Mouse (Mus musculus) limb, embryonic 14.5 days (tissue): ENCODE results near the gene Lcor. TPM values are rescaled to one million over a fixed set of nuclear protein-coding genes. Genes with fewer than 3 reads are reported as not detected.

Experiments used
- ATAC-seq: fragments of 200-750 bp; cut with Nextera tagmentation; 2 replicates; pipeline ENCODE4 v1.8.0; 2017; ENCODE audit warnings: low read depth, moderate number of reproducible peaks, moderate TSS enrichment; ENCODE audit not compliant: low FRiP score
- DNase-seq: peaks from one replicate; pipeline ENCODE4 v3.0.0-alpha.2; 2015; ENCODE audit warnings: low spot score
- H3K27ac ChIP-seq: fragments of 300-500 bp; sonication (generic); replicated peaks from 2 replicates; pipeline ENCODE4 v1.5.1; 2014; ENCODE audit warnings: low read depth, mild to moderate bottlenecking, low read length, moderate library complexity, mixed read lengths
- H3K27me3 ChIP-seq: fragments of 300-500 bp; sonication (generic); 2 replicates; pipeline ENCODE4 v1.6.1; 2014; ENCODE audit warnings: low read length, mixed read lengths; ENCODE audit not compliant: control insufficient read depth, insufficient read depth
- H3K36me3 ChIP-seq: fragments of 300-500 bp; sonication (generic); 2 replicates; pipeline ENCODE4 v1.6.1; 2014; ENCODE audit warnings: mild to moderate bottlenecking, low read length, moderate library complexity, mixed read lengths; ENCODE audit not compliant: control insufficient read depth, insufficient read depth
- H3K4me1 ChIP-seq: fragments of 300-500 bp; sonication (generic); 2 replicates; pipeline ENCODE4 v1.6.1; 2014; ENCODE audit warnings: antibody characterized with exemption, low read length, mixed read lengths; ENCODE audit not compliant: control insufficient read depth, insufficient read depth
- H3K4me2 ChIP-seq: fragments of 300-500 bp; sonication (generic); replicated peaks from 2 replicates; pipeline ENCODE4 v1.6.1; 2014; ENCODE audit warnings: low read depth, mild to moderate bottlenecking, low read length, moderate library complexity; ENCODE audit not compliant: severe bottlenecking
- H3K4me3 ChIP-seq: fragments of 300-500 bp; sonication (generic); replicated peaks from 2 replicates; pipeline ENCODE4 v1.5.1; 2014; ENCODE audit warnings: low read length
- H3K9ac ChIP-seq: fragments of 300-500 bp; sonication (generic); 2 replicates; pipeline ENCODE4 v1.6.1; 2014; ENCODE audit warnings: mild to moderate bottlenecking, low read depth, low read length, moderate library complexity; ENCODE audit not compliant: severe bottlenecking
- H3K9me3 ChIP-seq: fragments of 300-500 bp; sonication (generic); 2 replicates; pipeline ENCODE4 v1.6.1; 2016; ENCODE audit warnings: low read length; ENCODE audit not compliant: control insufficient read depth
- POLR2A ChIP-seq: fragments of 200-500 bp; IDR thresholded peaks from 2 replicates; pipeline ENCODE4 v1.8.0; 2012; ENCODE audit warnings: inconsistent platforms, mild to moderate bottlenecking, moderate library complexity, borderline replicate concordance; ENCODE audit not compliant: insufficient read depth, insufficient read length; ENCODE audit errors: extremely low read depth
- WGBS: fragments of 180-500 bp; shearing (Covaris S2); extraction: QIAGEN DNeasy Blood & Tissue Kit; methylation state at CpG from one replicate; pipeline ENCODE4 v1.1.7; 2014; 5-methylcytosine and 5-hydroxymethylcytosine counted together
- polyA plus RNA-seq, 2 experiments: library from polyadenylated mRNA; depleted of rRNA in 1 of 2; stranded (reverse) in 1 of 2; unstranded in 1 of 2; fragments of >200 nt; fragmentation: Nextera tagmentation in 1 of 2; extraction: Ambion mirVana in 1 of 2; gene quantifications; 2 replicates each; pipeline versions ENCODE4 v1.2.1 to v1.2.3; 2012 to 2014

Gene Lcor
- polyA plus RNA-seq, 2 experiments, result 2.8 to 9.5 TPM

GRCm38 (mm10) chr19:41507872-41508271, 25.4 kb downstream of the Lcor start:
- no peak for ATAC-seq
- no peaks in the 10 kb centered on the region for H3K4me1 ChIP-seq
- 95% methylated on average over 8 of the region's 8 CpGs for WGBS

GRCm38 (mm10) chr19:41514836-41515235, 32.4 kb downstream of the Lcor start:
- Histone ChIP-seq H3K9me3 (no peaks in the 10 kb centered on the region), H3K9ac (no peak overlapping the region), H3K4me1 (no peaks in the 10 kb centered on the region), H3K4me2 (no peak overlapping the region), H3K4me3 (no peak overlapping the region), H3K27me3 (no peaks in the 10 kb centered on the region), H3K27ac (no peak overlapping the region), H3K36me3 (no peaks in the 10 kb centered on the region)
- WGBS, result 100% methylated on average over 1 of the region's 1 CpGs
- ATAC-seq (no peak), DNase-seq (no peak)
- no peak for TF ChIP-seq POLR2A

More at GRCm38 (mm10) chr19:41507872-41508271, 25.4 kb downstream of the Lcor start:
- Histone ChIP-seq H3K4me3 (no peak overlapping the region), H3K36me3 (no peaks in the 10 kb centered on the region), H3K4me2 (no peak overlapping the region), H3K27ac (no peak overlapping the region), H3K9me3 (no peaks in the 10 kb centered on the region), H3K27me3 (no peaks in the 10 kb centered on the region), H3K9ac (no peak overlapping the region)
- no peak for TF ChIP-seq POLR2A
- DNase-seq, result no peak

- ATAC-seq (no peak), DNase-seq (no peak)
- Histone ChIP-seq H3K27me3 (no peaks in the 10 kb centered on the region), H3K4me3 (no peak overlapping the region), H3K27ac (no peak overlapping the region), H3K36me3 (no peaks in the 10 kb centered on the region), H3K9me3 (no peaks in the 10 kb centered on the region), H3K4me2 (no peak overlapping the region), H3K9ac (no peak overlapping the region), H3K4me1 (no peaks in the 10 kb centered on the region)
- TF ChIP-seq POLR2A, result no peak
- WGBS, result 82% methylated on average over 1 of the region's 1 CpGs
Observed at GRCm38 (mm10) chr19:41515549-41515948, 33.1 kb downstream of the Lcor start.

- ATAC-seq, result no peak
- no peak for TF ChIP-seq POLR2A
- 94% methylated on average over 3 of the region's 3 CpGs for WGBS
Observed at GRCm38 (mm10) chr19:41517006-41517405, 34.6 kb downstream of the Lcor start.

GRCm38 (mm10) chr19:41519121-41519520, 36.7 kb downstream of the Lcor start:
- Histone ChIP-seq H3K4me3 (no peak overlapping the region), H3K4me1 (no peaks in the 10 kb centered on the region; the same call in 1 of the 2 replicates), H3K27me3 (no peaks in the 10 kb centered on the region), H3K9ac (no peak overlapping the region), H3K36me3 (no peaks in the 10 kb centered on the region), H3K9me3 (no peaks in the 10 kb centered on the region), H3K4me2 (no peak overlapping the region), H3K27ac (no peak overlapping the region)
- DNase-seq (no peak), ATAC-seq (no peak)
- TF ChIP-seq POLR2A, result no peak
- 72% methylated on average over 6 of the region's 6 CpGs for WGBS

More at GRCm38 (mm10) chr19:41517006-41517405, 34.6 kb downstream of the Lcor start:
- Histone ChIP-seq H3K4me2 (no peak overlapping the region), H3K4me3 (no peak overlapping the region), H3K9me3 (no peaks in the 10 kb centered on the region), H3K36me3 (no peaks in the 10 kb centered on the region), H3K9ac (no peak overlapping the region), H3K27me3 (no peaks in the 10 kb centered on the region), H3K27ac (no peak overlapping the region), H3K4me1 (no peaks in the 10 kb centered on the region)
- no peak for DNase-seq

DNA sequence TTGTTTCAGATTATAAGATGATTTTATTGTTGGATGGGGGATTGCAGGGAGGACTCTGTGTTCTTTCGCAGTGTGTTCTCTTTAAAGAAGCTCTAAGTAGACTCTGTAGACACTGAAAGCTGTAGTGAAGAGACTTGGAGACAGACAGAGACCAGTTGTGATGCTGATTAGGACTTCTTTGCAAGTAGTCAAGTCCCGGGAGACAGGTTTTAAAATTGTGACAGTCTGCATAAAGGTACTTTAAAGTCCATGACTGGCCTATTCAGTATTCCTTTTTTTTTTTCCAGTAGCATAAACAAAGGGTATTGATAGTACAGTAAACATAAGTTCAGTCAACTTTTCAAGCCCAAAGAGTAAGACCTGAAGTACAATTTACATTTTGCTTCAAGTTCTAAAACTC, 39.8 kb downstream of the Lcor start:
- no peaks in the 10 kb centered on the region for H3K27me3 ChIP-seq
- DNase-seq, result no peak
- H3K4me3 ChIP-seq, result no peak overlapping the region
- ATAC-seq, result no peak
- no peak overlapping the region for H3K27ac ChIP-seq
- H3K36me3 ChIP-seq, result no peaks in the 10 kb centered on the region
- TF ChIP-seq POLR2A, result no peak
- no peak overlapping the region for H3K9ac ChIP-seq
- 74% methylated on average over 2 of the region's 2 CpGs for WGBS
- H3K9me3 ChIP-seq, result no peaks in the 10 kb centered on the region
- no peak overlapping the region for H3K4me2 ChIP-seq
- H3K4me1 ChIP-seq, result no peaks in the 10 kb centered on the region; the same call in 1 of the 2 replicates
